Comparison of ENCODE assay signal across 17 mouse cellular contexts in genomic region chr15:88473221-88473620, GRCm38 (mm10).
"Had no signal": no experiment of that assay in that cellular context is flagged by ENCODE, and none has a peak within 500 bp of the region (broad histone marks: within the 10 kb centered on the region; RNA-seq: fewer than 3 reads in every experiment).

No protein-coding gene starts in this region.

- H3K36me3 ChIP-seq: lung, embryonic 15.5 days; midbrain, embryonic 12.5 days; midbrain, embryonic 15.5 days; neural tube, embryonic 12.5 days; stomach, embryonic 15.5 days had no signal

- DNase-seq: liver, postnatal 0 days; lung, adult 2 months; lung, postnatal 14 days; lung, postnatal 36 days; right cerebral cortex, postnatal 14 days; thymus, adult 2 months; thymus, postnatal 25 days; thymus, postnatal 4 days had no signal

- H3K9ac ChIP-seq: liver, postnatal 0 days; lung, embryonic 15.5 days; midbrain, embryonic 12.5 days; midbrain, embryonic 15.5 days; neural tube, embryonic 12.5 days; stomach, embryonic 15.5 days had no signal

- H3K9me3 ChIP-seq: lung, embryonic 15.5 days; megakaryocyte, embryonic 14.5 days; midbrain, embryonic 12.5 days; midbrain, embryonic 15.5 days; neural tube, embryonic 12.5 days; stomach, embryonic 15.5 days had no signal

- ATAC-seq: liver, postnatal 0 days; lung, postnatal 0 days; midbrain, embryonic 15.5 days had no signal

- H3K4me2 ChIP-seq: lung, embryonic 15.5 days; midbrain, embryonic 12.5 days; midbrain, embryonic 15.5 days; neural tube, embryonic 12.5 days; stomach, embryonic 15.5 days had no signal

- H3K27me3 ChIP-seq: lung, embryonic 15.5 days; megakaryocyte, embryonic 14.5 days; midbrain, embryonic 15.5 days; neural tube, embryonic 12.5 days; stomach, embryonic 15.5 days had no signal

- H3K27ac ChIP-seq: lung, embryonic 15.5 days; macrophage; midbrain, embryonic 12.5 days; midbrain, embryonic 15.5 days; neural tube, embryonic 12.5 days; stomach, embryonic 15.5 days; stomach, postnatal 0 days had no signal

- H3K4me3 ChIP-seq: lung, embryonic 15.5 days; megakaryocyte, embryonic 14.5 days; midbrain, embryonic 12.5 days; midbrain, embryonic 15.5 days; neural tube, embryonic 12.5 days; stomach, embryonic 15.5 days had no signal

- H3K4me1 ChIP-seq: lung, embryonic 15.5 days; megakaryocyte, embryonic 14.5 days; neural tube, embryonic 12.5 days; stomach, embryonic 15.5 days had no signal
